Mouse (Mus musculus): ENCODE data around the gene Fbxo40.

GRCm38 (mm10) chr16:36949614-36950336, 40.5 kb downstream of the Fbxo40 start:
- no peak for TF ChIP-seq CTCF (IDR thresholded peaks at IDR 0.05; ENCODE audit: extremely low read depth, insufficient read depth, insufficient read length, insufficient replicate concordance)
- TF ChIP-seq POLR2A (IDR thresholded peaks at IDR 0.05; ENCODE audit: low read depth, low read length), result no peak

All from spleen, adult 2 months (tissue).